Mouse (Mus musculus): ENCODE data around the gene 1500015O10Rik. TPM values are rescaled to one million over a fixed set of nuclear protein-coding genes. Genes with fewer than 3 reads are reported as not detected.

1500015O10Rik gene
- polyA plus RNA-seq (2021): 2.0 TPM

DNA sequence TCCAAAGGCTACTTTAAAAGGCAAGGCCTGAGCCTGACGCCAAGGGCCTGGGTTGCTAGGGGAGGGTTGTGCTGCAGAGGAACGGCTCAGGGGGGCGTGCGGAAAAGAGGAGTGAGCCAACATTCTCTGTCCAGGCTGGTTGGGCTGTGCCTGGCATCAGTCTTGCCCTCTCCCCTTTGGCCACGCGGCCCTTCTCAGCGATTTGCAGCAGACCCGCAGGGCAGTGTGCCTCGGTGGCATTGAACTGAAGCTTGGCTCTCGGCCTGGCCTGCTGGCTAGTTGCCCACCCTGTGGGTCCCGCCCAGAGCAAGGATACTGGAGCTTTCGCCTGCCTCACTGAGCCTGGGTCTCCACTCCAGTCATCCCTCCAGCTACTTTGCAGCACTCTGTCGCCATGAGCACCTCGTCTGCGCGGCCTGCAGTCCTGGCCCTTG is at the start of gene 1500015O10Rik:
Gene 1500015O10Rik (plus strand): TSS at position 112 of the 434 bp plus-strand sequence.
- no peak for TF ChIP-seq CTCF (IDR thresholded peaks at IDR 0.05)
- ATAC-seq (no peak), DNase-seq (ENCODE audit: low read depth, low spot score) (no peak)
- in situ Hi-C loops (cut with MboI; ENCODE audit: low pct_unique_long_range_greater_than_20kb): loop anchor here (25.0 kb wide), 1 partner anchor 818 kb away; no protein-coding TSS in a partner anchor
- no peaks in the 10 kb centered on the region for H3K27me3 ChIP-seq
- CTCF ChIA-PET: no interaction called here
- POLR2A ChIA-PET: no interaction called here

DNA sequence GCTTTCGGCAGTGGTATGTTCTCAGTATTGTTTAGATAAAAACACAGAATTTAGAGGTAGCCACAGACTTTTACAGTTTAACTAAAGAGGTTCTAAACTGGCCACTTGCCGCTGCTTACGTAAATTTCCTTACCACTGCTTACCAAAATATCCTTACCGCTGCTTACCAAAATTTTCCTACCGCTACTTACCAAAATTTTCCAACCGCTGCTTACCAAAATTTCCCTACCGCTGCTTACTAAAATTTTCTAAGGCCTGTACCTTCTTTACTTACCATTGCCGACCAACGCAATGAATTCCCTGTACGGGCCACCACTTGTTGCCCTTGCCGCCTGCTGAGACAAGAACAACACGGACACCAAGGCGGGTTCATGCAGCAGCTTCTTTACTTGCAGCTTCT is 40.4 kb upstream of the 1500015O10Rik start:
- CTCF ChIA-PET: no interaction called here
- no peak for TF ChIP-seq CTCF (IDR thresholded peaks at IDR 0.05)
- ATAC-seq (no peak), DNase-seq (ENCODE audit: low read depth, low spot score) (no peak)
- POLR2A ChIA-PET: no interaction called here
- H3K27me3 ChIP-seq: no peaks in the 10 kb centered on the region
- in situ Hi-C loops (cut with MboI; ENCODE audit: low pct_unique_long_range_greater_than_20kb): no loop called here

DNA sequence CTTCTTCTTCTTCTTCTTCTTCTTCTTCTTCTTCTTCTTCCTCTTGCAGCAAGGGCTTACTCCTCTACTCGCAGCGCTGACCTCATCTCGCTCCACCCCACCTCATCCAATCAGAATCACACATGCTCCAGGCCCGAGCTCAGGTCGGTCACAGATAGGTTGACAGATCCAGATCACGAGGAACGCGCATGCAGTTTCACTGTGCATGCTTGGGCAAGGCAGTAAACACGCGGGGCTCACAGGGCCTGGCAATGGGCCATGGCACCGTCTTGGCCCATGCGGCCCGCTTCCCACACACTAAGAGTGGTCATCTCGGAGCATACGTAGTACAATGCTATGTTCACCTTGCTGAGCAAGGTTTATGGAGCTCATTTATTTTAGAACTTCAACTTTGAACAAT is 39.9 kb upstream of the 1500015O10Rik start:
- no peak for DNase-seq (ENCODE audit: low read depth, low spot score)
- H3K27me3 ChIP-seq: no peaks in the 10 kb centered on the region
- no peak for TF ChIP-seq CTCF (IDR thresholded peaks at IDR 0.05)
- in situ Hi-C loops (cut with MboI; ENCODE audit: low pct_unique_long_range_greater_than_20kb): no loop called here
- ATAC-seq: no peak
- CTCF ChIA-PET: no interaction called here
- POLR2A ChIA-PET: no interaction called here

DNA sequence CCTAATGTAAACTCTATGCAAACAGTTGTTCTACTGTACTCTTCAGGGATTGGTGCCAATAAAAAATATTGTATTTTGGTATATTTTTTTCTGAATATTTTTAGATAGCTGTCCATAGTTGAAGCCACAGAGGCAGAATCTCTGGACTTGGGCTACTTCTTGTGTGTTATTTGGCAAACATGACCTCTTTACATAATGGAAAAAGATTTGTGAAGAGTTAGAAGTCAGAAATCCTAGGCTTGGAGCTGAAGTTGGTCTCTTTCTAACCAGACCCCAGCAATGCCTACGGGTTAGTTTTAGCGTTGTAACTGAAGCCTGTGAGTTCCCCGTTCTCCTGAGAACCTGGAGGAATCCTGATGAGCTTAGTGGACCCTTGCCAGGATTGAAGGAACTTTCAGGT is 36.3 kb upstream of the 1500015O10Rik start:
- H3K27me3 ChIP-seq: no peaks in the 10 kb centered on the region
- ChIA-PET POLR2A (no interaction called here), CTCF (interaction anchor here (1.3 to 1.6 kb wide), 2 partner anchors 12 to 24 kb away, joined by 3 read pairs; no protein-coding TSS in a partner anchor)
- TF ChIP-seq CTCF (IDR thresholded peaks at IDR 0.05): no peak
- ATAC-seq (no peak), DNase-seq (ENCODE audit: low read depth, low spot score) (no peak)
- in situ Hi-C loops (cut with MboI; ENCODE audit: low pct_unique_long_range_greater_than_20kb): no loop called here

DNA sequence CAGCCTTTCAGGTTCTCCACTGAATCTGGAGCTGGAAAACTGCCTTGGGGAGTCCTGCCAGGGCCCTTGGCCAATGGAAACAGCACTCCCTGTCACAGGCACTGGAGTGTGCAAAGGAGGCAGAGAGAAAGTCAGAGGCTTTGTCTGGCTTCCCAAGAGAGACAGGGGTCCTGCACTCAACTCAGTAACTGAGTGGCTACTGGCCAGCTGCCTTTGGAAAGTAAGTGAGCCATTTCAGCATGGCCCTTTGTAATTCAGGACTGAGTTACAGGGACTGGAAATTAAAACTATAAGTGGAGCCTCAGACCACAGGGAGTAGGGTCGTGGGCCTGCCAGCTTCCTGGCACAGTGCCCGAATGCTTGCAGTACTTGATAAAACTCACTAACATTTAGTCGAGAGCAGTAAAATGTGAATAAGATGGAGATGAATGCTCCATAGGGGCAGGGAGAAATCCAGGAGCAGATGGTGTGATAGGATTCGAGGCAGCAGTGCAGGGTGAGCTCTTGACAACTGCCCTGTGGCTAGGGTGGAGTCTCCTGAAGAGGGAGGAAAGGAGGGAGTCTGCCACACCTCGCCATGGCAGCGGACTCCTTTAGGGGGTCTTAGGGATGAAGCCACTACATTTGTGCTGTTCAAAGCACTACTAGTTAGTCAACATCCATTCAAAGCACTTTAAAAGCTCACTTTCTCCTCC is 35.4 kb upstream of the 1500015O10Rik start:
- DNase-seq (ENCODE audit: low read depth, low spot score) (peak; percentile 92), ATAC-seq (peak; percentile 96)
- ChIA-PET CTCF (interaction anchor here (0.7 to 1.8 kb wide), 6 partner anchors 23 to 397 kb away, joined by 3 to 5 read pairs (median 3); no protein-coding TSS in a partner anchor), POLR2A (interaction anchor here (1.6 kb wide), 1 partner anchor 8 kb away, joined by 3 read pairs; no protein-coding TSS in a partner anchor)
- TF ChIP-seq CTCF (IDR thresholded peaks at IDR 0.05): no peak
- H3K27me3 ChIP-seq: no peaks in the 10 kb centered on the region
- in situ Hi-C loops (cut with MboI; ENCODE audit: low pct_unique_long_range_greater_than_20kb): no loop called here

DNA sequence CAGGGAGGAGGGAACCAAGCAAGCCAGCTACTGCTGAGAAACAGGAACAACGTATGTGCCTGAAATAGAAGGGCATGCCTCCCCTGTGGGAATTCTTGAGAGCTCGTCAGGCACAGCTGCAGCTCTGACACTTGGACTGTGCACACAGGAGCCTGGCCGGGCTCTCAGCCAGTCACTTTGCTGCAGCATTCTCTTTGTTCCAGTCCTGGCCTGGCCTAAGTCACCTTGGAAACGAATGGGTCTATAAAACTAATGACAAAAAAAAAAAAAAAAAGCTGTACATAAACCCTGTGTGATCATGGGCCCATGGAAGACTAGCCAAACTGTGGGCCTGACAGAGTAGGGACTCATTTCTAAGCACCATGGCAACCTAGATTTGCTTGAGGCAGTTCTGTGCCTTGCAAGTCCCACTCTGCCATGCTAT is 31.8 kb upstream of the 1500015O10Rik start:
- DNase-seq (ENCODE audit: low read depth, low spot score): no peak
- no peak for TF ChIP-seq CTCF (IDR thresholded peaks at IDR 0.05)
- CTCF ChIA-PET: no interaction called here
- peak; percentile 61 for ATAC-seq
- H3K27me3 ChIP-seq: no peaks in the 10 kb centered on the region
- POLR2A ChIA-PET: interaction anchor here (0.7 kb wide), 1 partner anchor 11 kb away, joined by 3 read pairs; no protein-coding TSS in a partner anchor
- in situ Hi-C loops (cut with MboI; ENCODE audit: low pct_unique_long_range_greater_than_20kb): no loop called here

DNA sequence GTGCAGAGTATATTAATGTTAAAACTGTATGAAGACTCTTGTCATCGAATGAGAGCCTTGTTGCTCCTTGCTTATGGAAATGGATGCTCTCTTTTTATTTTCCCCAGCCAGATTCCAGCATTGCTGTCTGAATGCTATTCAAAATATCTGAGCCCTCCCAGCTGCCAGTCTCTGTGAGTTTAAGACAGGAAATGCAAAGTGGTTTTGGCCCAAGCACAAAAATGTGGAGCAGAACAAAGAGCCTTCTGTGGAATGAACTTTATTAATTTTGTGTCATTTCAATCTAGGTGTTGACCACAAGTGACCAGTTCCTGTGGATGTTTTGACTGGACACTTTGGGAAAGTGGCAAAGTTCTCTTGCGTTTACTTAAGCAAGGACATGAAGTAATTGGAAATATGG is 15.6 kb upstream of the 1500015O10Rik start:
- no peaks in the 10 kb centered on the region for H3K27me3 ChIP-seq
- DNase-seq (ENCODE audit: low read depth, low spot score) (no peak), ATAC-seq (no peak)
- ChIA-PET CTCF (interaction anchor here (2.2 kb wide), 1 partner anchor 11 kb away, joined by 4 read pairs; no protein-coding TSS in a partner anchor), POLR2A (no interaction called here)
- in situ Hi-C loops (cut with MboI; ENCODE audit: low pct_unique_long_range_greater_than_20kb): no loop called here
- no peak for TF ChIP-seq CTCF (IDR thresholded peaks at IDR 0.05)

DNA sequence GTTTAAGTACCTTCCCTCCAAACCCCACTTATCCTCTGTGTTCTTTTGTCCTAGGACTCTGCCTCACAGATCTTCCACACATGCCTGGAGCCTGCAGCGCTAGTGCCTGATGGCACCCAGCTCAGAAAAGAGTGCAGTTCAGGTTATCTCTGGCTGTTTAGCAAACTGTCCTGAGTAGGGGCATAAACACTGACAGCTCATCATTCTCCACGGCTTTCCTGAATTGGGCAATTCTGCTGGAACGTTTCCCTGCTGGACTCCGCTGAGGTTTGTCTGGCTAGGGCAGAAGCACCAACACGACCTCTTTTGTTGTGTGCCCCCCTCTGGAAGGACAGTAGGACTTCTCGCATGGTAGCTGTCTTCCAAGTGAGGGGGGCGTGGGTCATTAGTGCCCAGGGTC is 12.4 kb upstream of the 1500015O10Rik start:
- no peak for DNase-seq (ENCODE audit: low read depth, low spot score)
- no peaks in the 10 kb centered on the region for H3K27me3 ChIP-seq
- ATAC-seq: no peak
- POLR2A ChIA-PET: no interaction called here
- TF ChIP-seq CTCF (IDR thresholded peaks at IDR 0.05): no peak
- in situ Hi-C loops (cut with MboI; ENCODE audit: low pct_unique_long_range_greater_than_20kb): no loop called here
- CTCF ChIA-PET: interaction anchor here (1.1 to 1.3 kb wide), 3 partner anchors 13 to 31 kb away, joined by 3 read pairs; no protein-coding TSS in a partner anchor

DNA sequence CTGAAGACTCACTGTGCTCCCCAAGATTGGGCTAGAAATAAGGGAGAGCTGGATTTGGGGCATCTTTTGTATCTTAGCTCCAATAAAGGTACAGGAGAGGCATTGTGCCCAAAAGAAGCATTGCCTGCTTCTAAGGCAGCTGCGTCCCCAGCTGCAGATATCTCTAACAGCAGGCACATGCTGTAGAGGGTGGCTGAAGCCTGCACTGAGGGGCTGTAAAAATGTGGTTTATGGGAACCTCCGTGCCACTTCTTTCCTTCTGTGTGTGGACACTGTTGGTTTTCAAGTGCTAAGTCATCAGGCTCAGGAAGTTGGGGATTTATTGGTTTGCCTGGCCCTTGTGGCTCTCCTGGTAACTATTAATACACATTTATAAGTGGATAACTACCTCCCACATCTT is 11.6 kb upstream of the 1500015O10Rik start:
- TF ChIP-seq CTCF (IDR thresholded peaks at IDR 0.05): no peak
- in situ Hi-C loops (cut with MboI; ENCODE audit: low pct_unique_long_range_greater_than_20kb): no loop called here
- CTCF ChIA-PET: interaction anchor here (1.2 to 1.3 kb wide), 2 partner anchors 14 to 24 kb away, joined by 3 read pairs; no protein-coding TSS in a partner anchor
- POLR2A ChIA-PET: no interaction called here
- no peak for ATAC-seq
- DNase-seq (ENCODE audit: low read depth, low spot score): no peak
- H3K27me3 ChIP-seq: no peaks in the 10 kb centered on the region

DNA sequence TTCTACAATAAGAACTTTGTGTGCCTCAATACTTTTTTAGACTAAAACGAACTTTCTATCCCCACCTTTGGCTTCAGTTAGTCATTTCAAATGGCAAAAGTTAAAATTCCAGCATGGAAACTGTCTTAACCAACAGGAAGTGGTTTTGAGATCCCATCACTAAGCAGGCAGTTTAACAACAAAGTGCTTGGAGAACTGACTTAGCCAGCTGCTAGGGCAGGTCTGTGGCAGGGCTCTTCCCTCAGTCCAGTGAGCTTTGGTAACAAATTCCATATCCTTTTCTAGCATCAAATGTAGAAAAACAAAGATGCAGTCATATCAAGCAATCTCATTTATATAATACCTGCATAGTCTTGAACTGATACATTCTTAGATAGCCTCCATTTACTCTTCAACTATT is 7.9 kb upstream of the 1500015O10Rik start:
- no peak for ATAC-seq
- CTCF ChIA-PET: no interaction called here
- no peak for TF ChIP-seq CTCF (IDR thresholded peaks at IDR 0.05)

DNA sequence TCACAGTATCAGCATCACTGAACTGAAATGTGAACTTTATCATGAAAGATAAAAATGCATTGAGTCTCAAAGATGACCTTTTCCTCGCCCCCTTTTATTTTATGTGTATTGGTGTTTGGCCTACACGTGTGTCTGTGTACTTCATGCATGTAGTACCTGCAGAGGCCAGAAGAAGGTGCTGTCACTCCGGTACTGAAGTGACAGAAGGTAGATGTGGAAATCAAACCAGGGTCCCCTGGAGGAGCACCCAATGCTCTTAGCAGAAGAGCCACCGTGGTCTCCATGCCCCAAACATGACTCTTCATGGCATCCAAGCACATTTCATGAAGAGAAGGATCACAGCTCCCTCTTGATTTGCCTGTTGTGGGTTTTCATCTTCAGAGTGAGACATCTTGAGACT is 1.7 kb downstream of the 1500015O10Rik start:
- no peaks in the 10 kb centered on the region for H3K27me3 ChIP-seq
- DNase-seq (ENCODE audit: low read depth, low spot score): no peak
- ChIA-PET POLR2A (interaction anchor here (1.6 kb wide), 1 partner anchor 9 kb away, joined by 4 read pairs; no protein-coding TSS in a partner anchor), CTCF (interaction anchor here (1.4 to 1.6 kb wide), 2 partner anchors 37 to 50 kb away, joined by 3 to 5 read pairs; no protein-coding TSS in a partner anchor)
- in situ Hi-C loops (cut with MboI; ENCODE audit: low pct_unique_long_range_greater_than_20kb): loop anchor here (25.0 kb wide), 1 partner anchor 820 kb away; no protein-coding TSS in a partner anchor
- TF ChIP-seq CTCF (IDR thresholded peaks at IDR 0.05): no peak
- no peak for ATAC-seq

More for the DNA sequence above, 7.9 kb upstream of the 1500015O10Rik start:
- in situ Hi-C loops (cut with MboI; ENCODE audit: low pct_unique_long_range_greater_than_20kb): no loop called here
- H3K27me3 ChIP-seq: no peaks in the 10 kb centered on the region
- POLR2A ChIA-PET: interaction anchor here (1.2 kb wide), 1 partner anchor 10 kb away, joined by 4 read pairs; no protein-coding TSS in a partner anchor
- no peak for DNase-seq (ENCODE audit: low read depth, low spot score)
